Comparison of ENCODE assay signal across 10 mouse cellular contexts in the genomic region with DNA sequence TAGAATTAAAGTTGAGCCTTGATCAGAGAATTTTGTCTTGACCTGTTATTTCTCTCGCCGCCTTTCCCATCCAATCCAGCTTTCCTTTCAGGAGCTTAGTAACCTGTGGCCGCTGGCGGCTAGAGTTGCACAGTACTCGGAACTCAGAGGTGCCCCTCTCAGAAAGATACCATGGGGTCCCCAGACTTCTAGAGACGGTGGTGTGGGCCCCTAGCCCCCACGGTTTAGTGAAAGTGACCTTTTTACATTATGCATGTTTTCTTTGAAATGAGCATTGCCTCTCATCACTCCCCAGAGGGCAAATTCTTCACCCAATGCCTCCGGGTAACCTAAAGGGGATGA. TPM values are rescaled to one million over a fixed set of nuclear protein-coding genes. Genes with fewer than 3 reads are reported as not detected.
DNase-seq lines count a peak whose midpoint lies in the region; ATAC-seq and TF ChIP-seq lines count a peak whose summit lies in the region.
"Had no signal": no experiment of that assay in that cellular context is flagged by ENCODE, and none has a peak within 500 bp of the region (broad histone marks: within the 10 kb centered on the region; RNA-seq: fewer than 3 reads in every experiment).

No protein-coding gene starts in this region.

- intact Hi-C loops in left cerebral cortex, postnatal 14 days (cut with DNase I), result loop anchor here (5.0 kb wide), 2 partner anchors 163 to 208 kb away; a partner anchor contains a TSS

- TF ChIP-seq POLR2A in lung, adult 2 months (IDR thresholded peaks at IDR 0.05; ENCODE audit: borderline replicate concordance, extremely low read depth, low read depth, low read length), result no peak
- no peak for TF ChIP-seq POLR2A in embryonic fibroblast, embryonic 13.5 days (IDR thresholded peaks at IDR 0.05; ENCODE audit: low read depth, low read length)
- TF ChIP-seq POLR2A in olfactory bulb, adult 2 months (IDR thresholded peaks at IDR 0.05; ENCODE audit: insufficient read depth, low read depth, low read length), result no peak

- no peak overlapping the region for H3K27ac ChIP-seq in embryonic fibroblast, embryonic 13.5 days (ENCODE audit: insufficient read depth, low read length)
- peak overlapping the region; percentile 50 for H3K27ac ChIP-seq in limb, embryonic 10.5 days
- H3K27ac ChIP-seq in olfactory bulb, adult 2 months (ENCODE audit: insufficient read depth, low read depth, low read length), result no peak overlapping the region
- H3K27ac ChIP-seq: heart, adult 2 months had no signal

- TF ChIP-seq CTCF in lung, adult 2 months (IDR thresholded peaks at IDR 0.05; ENCODE audit: insufficient read depth, low read length), result no peak
- TF ChIP-seq CTCF in embryonic fibroblast, embryonic 13.5 days (IDR thresholded peaks at IDR 0.05; ENCODE audit: borderline replicate concordance, insufficient read depth, low read length), result no peak
- no peak for TF ChIP-seq CTCF in olfactory bulb, adult 2 months (IDR thresholded peaks at IDR 0.05; ENCODE audit: insufficient read depth, low read depth, low read length)

- H3K9me3 ChIP-seq in limb, embryonic 10.5 days (replicated peaks), result no peaks in the 10 kb centered on the region

- no peak for ATAC-seq in megakaryocyte-erythroid progenitor cell, adult 5-6 weeks (replicated peaks; ENCODE audit: low FRiP score, low TSS enrichment, poor library complexity, severe bottlenecking)

- no peaks in the 10 kb centered on the region for H3K36me3 ChIP-seq in limb, embryonic 10.5 days

- H3K27me3 ChIP-seq in limb, embryonic 10.5 days (ENCODE audit: low read depth, poor library complexity, severe bottlenecking), result no peaks in the 10 kb centered on the region

- 22% methylated on average over 8 of the region's 8 CpGs for WGBS in lung, adult 2 months
- 27% methylated on average over 8 of the region's 8 CpGs for WGBS in limb, embryonic 10.5 days
- 11% methylated on average over 8 of the region's 8 CpGs for WGBS in olfactory bulb, adult 2 months

- DNase-seq in lung, adult 2 months, result peak; percentile 8
- DNase-seq in lung, adult 18-20 months, result no peak
- DNase-seq in limb, embryonic 10.5 days (ENCODE audit: low spot score), result no peak
- no peak for DNase-seq in urinary bladder, postnatal 36 days (ENCODE audit: low spot score in 2 of 2)
- no peak for DNase-seq in left cerebral cortex, postnatal 14 days (ENCODE audit: low spot score in 2 of 2)

- H3K4me1 ChIP-seq in lung, adult 2 months (ENCODE audit: control insufficient read depth, insufficient read depth, low read length), result no peaks in the 10 kb centered on the region
- H3K4me1 ChIP-seq in embryonic fibroblast, embryonic 13.5 days (ENCODE audit: control insufficient read depth, insufficient read depth, low read length), result peaks cover 4% of the 10 kb centered on the region; the same call in 1 of the 2 replicates
- peaks cover 3% of the 10 kb centered on the region; the same call in 1 of the 2 replicates for H3K4me1 ChIP-seq in limb, embryonic 10.5 days
- peaks cover 5% of the 10 kb centered on the region for H3K4me1 ChIP-seq in olfactory bulb, adult 2 months (ENCODE audit: control insufficient read depth, insufficient read depth, low read length)

- H3K4me3 ChIP-seq in lung, adult 2 months (replicated peaks; ENCODE audit: extremely low read depth, low read depth, low read length), result peak overlapping the region; percentile 51
- H3K4me3 ChIP-seq in embryonic fibroblast, embryonic 13.5 days (ENCODE audit: insufficient read depth, low read length), result peak overlapping the region; percentile 43
- H3K4me3 ChIP-seq in limb, embryonic 10.5 days, result peak overlapping the region; percentile 51
- peak overlapping the region; percentile 46 for H3K4me3 ChIP-seq in olfactory bulb, adult 2 months (ENCODE audit: insufficient read depth, low read depth, low read length)
- H3K4me3 ChIP-seq: heart, adult 2 months had no signal

RNA-seq across cellular contexts. Expression of a gene that starts 13.9 kb away (rescaled TPM):
- polyA plus RNA-seq in lung, adult 2 months (2012; rRNA removed), result 0.27 and 0.82 TPM in 2 replicates
- polyA plus RNA-seq in embryonic fibroblast, embryonic 13.5 days (2011; ENCODE audit: insufficient read length, low read depth, missing spikeins), result 1.5 and 1.6 TPM in 2 replicates
- 2.0 and 3.7 TPM in 2 replicates for polyA plus RNA-seq in limb, embryonic 10.5 days (2016; fragmentation: Nextera tagmentation; extraction: Ambion mirVana)
- not detected in 2 replicates for polyA plus RNA-seq in olfactory bulb, adult 2 months (2012; ENCODE audit: insufficient read depth, insufficient read length, low replicate concordance, missing spikeins)
- total RNA-seq in megakaryocyte-erythroid progenitor cell, adult 5-6 weeks (2014; fragmentation: Nextera tagmentation), result 2.3 TPM in 1 of 2 replicates, not detected in the other
- not detected in 2 replicates for total RNA-seq in megakaryocyte-erythroid progenitor cell, adult 5-6 weeks (2017)
- 10 to 100 TPM in 1 of 2 experiments, 1 to 10 TPM in 1; 7.0 to 10.2 TPM for total RNA-seq in left cerebral cortex, postnatal 14 days (2021)
- polyA plus RNA-seq: heart, adult 2 months had no signal

RNA-seq across cellular contexts. Expression of a gene that starts 18.3 kb away (rescaled TPM):
- not detected in 2 replicates for polyA plus RNA-seq in lung, adult 2 months (2012; rRNA removed)
- polyA plus RNA-seq in embryonic fibroblast, embryonic 13.5 days (2011; ENCODE audit: insufficient read length, low read depth, missing spikeins), result not detected in 2 replicates
- not detected in 2 replicates for polyA plus RNA-seq in limb, embryonic 10.5 days (2016; fragmentation: Nextera tagmentation; extraction: Ambion mirVana)
- not detected in 2 replicates for polyA plus RNA-seq in olfactory bulb, adult 2 months (2012; ENCODE audit: insufficient read depth, insufficient read length, low replicate concordance, missing spikeins)
- not detected in 2 replicates for total RNA-seq in megakaryocyte-erythroid progenitor cell, adult 5-6 weeks (2014; fragmentation: Nextera tagmentation)
- not detected in 2 replicates for total RNA-seq in megakaryocyte-erythroid progenitor cell, adult 5-6 weeks (2017)
- not detected for total RNA-seq in left cerebral cortex, postnatal 14 days (2021)
- total RNA-seq: heart, adult 2 months had no signal
- polyA plus RNA-seq: heart, adult 2 months; spleen, adult 2 months had no signal

RNA-seq across cellular contexts. Expression of a gene that starts 31.3 kb away (rescaled TPM):
- polyA plus RNA-seq in lung, adult 2 months (2012; rRNA removed), result 0.31 and 0.72 TPM in 2 replicates
- 2.8 and 2.9 TPM in 2 replicates for polyA plus RNA-seq in embryonic fibroblast, embryonic 13.5 days (2011; ENCODE audit: insufficient read length, low read depth, missing spikeins)
- polyA plus RNA-seq in limb, embryonic 10.5 days (2016; fragmentation: Nextera tagmentation; extraction: Ambion mirVana), result 5.3 and 7.1 TPM in 2 replicates
- polyA plus RNA-seq in olfactory bulb, adult 2 months (2012; ENCODE audit: insufficient read depth, insufficient read length, low replicate concordance, missing spikeins), result not detected in 2 replicates
- total RNA-seq in megakaryocyte-erythroid progenitor cell, adult 5-6 weeks (2014; fragmentation: Nextera tagmentation), result 3.1 and 5.3 TPM in 2 replicates
- 2.2 and 8.7 TPM in 2 replicates for total RNA-seq in megakaryocyte-erythroid progenitor cell, adult 5-6 weeks (2017)
- total RNA-seq in left cerebral cortex, postnatal 14 days (2021), result 1 to 10 TPM; 5.8 to 7.2 TPM
